Comparison of ENCODE assay signal across 25 mouse cellular contexts in genomic region chr1:179634159-179634558, GRCm38 (mm10). TPM values are rescaled to one million over a fixed set of nuclear protein-coding genes. Genes with fewer than 3 reads are reported as not detected.
DNase-seq lines count a peak whose midpoint lies in the region; ATAC-seq and TF ChIP-seq lines count a peak whose summit lies in the region.
"Had no signal": no experiment of that assay in that cellular context is flagged by ENCODE, and none has a peak within 500 bp of the region (broad histone marks: within the 10 kb centered on the region; RNA-seq: fewer than 3 reads in every experiment).

No protein-coding gene starts in this region.

- WGBS in hindbrain, postnatal 0 days: 83% methylated on average over 3 of the region's 3 CpGs
- WGBS in hindbrain, embryonic 16.5 days: 86% methylated on average over 3 of the region's 3 CpGs
- 75% methylated on average over 3 of the region's 3 CpGs for WGBS in lung, embryonic 14.5 days

- no peaks in the 10 kb centered on the region for H3K4me1 ChIP-seq in hindbrain, postnatal 0 days (ENCODE audit: insufficient read depth, low read length)
- H3K4me1 ChIP-seq in hindbrain, embryonic 16.5 days (ENCODE audit: control insufficient read depth, insufficient read depth, low read depth, low read length): no peaks in the 10 kb centered on the region
- no peaks in the 10 kb centered on the region for H3K4me1 ChIP-seq in lung, embryonic 14.5 days (ENCODE audit: insufficient read depth)
- H3K4me1 ChIP-seq: forebrain, embryonic 15.5 days; hindbrain, embryonic 12.5 days; limb, embryonic 13.5 days; liver, embryonic 15.5 days; neural tube, embryonic 12.5 days had no signal

- no peaks in the 10 kb centered on the region for H3K9me3 ChIP-seq in hindbrain, postnatal 0 days (ENCODE audit: low read length)
- H3K9me3 ChIP-seq in hindbrain, embryonic 16.5 days (ENCODE audit: control insufficient read depth, low read length): no peaks in the 10 kb centered on the region
- no peaks in the 10 kb centered on the region for H3K9me3 ChIP-seq in lung, embryonic 14.5 days (ENCODE audit: low read depth, low read length)
- H3K9me3 ChIP-seq: forebrain, embryonic 15.5 days; hindbrain, embryonic 12.5 days; limb, embryonic 13.5 days; liver, embryonic 15.5 days; midbrain, embryonic 12.5 days; neural tube, embryonic 12.5 days had no signal

- ATAC-seq in hindbrain, postnatal 0 days: no peak
- ATAC-seq in hindbrain, embryonic 16.5 days: no peak
- no peak for ATAC-seq in lung, embryonic 14.5 days (ENCODE audit: insufficient read depth)
- ATAC-seq: CD4-positive, CD25-positive, alpha-beta regulatory T cell, adult 4 months; forebrain, embryonic 15.5 days; inflammation-experienced regulatory T-cells, adult 6 months had no signal

- no peak overlapping the region for H3K27ac ChIP-seq in hindbrain, postnatal 0 days
- H3K27ac ChIP-seq in hindbrain, embryonic 16.5 days (ENCODE audit: low read depth, low read length): no peak overlapping the region
- no peak overlapping the region for H3K27ac ChIP-seq in lung, embryonic 14.5 days (ENCODE audit: low read depth)
- H3K27ac ChIP-seq: forebrain, embryonic 15.5 days; hindbrain, embryonic 12.5 days; limb, embryonic 13.5 days; liver, embryonic 15.5 days; midbrain, embryonic 12.5 days; neural tube, embryonic 12.5 days had no signal

- no peaks in the 10 kb centered on the region for H3K36me3 ChIP-seq in hindbrain, postnatal 0 days (ENCODE audit: insufficient read depth, low read length)
- no peaks in the 10 kb centered on the region for H3K36me3 ChIP-seq in hindbrain, embryonic 16.5 days (ENCODE audit: control insufficient read depth, insufficient read depth, low read length)
- no peaks in the 10 kb centered on the region for H3K36me3 ChIP-seq in lung, embryonic 14.5 days (ENCODE audit: insufficient read depth)
- H3K36me3 ChIP-seq: forebrain, embryonic 15.5 days; hindbrain, embryonic 12.5 days; limb, embryonic 13.5 days; liver, embryonic 15.5 days; midbrain, embryonic 12.5 days; neural tube, embryonic 12.5 days had no signal

- TF ChIP-seq POLR2A in brain, embryonic 14.5 days (IDR thresholded peaks at IDR 0.05; ENCODE audit: borderline replicate concordance, extremely low read depth, insufficient read depth, insufficient read length, poor library complexity, severe bottlenecking): no peak

- H3K4me3 ChIP-seq in hindbrain, postnatal 0 days (ENCODE audit: low read length): no peak overlapping the region
- no peak overlapping the region for H3K4me3 ChIP-seq in hindbrain, embryonic 16.5 days (ENCODE audit: low read length)
- no peak overlapping the region for H3K4me3 ChIP-seq in lung, embryonic 14.5 days (ENCODE audit: low read depth, low read length)
- H3K4me3 ChIP-seq: forebrain, embryonic 15.5 days; hindbrain, embryonic 12.5 days; limb, embryonic 13.5 days; liver, embryonic 15.5 days; midbrain, embryonic 12.5 days; neural tube, embryonic 12.5 days had no signal

- no peak overlapping the region for H3K9ac ChIP-seq in hindbrain, postnatal 0 days (replicated peaks; ENCODE audit: low read length)
- no peak overlapping the region for H3K9ac ChIP-seq in hindbrain, embryonic 16.5 days (ENCODE audit: low read depth, low read length)
- H3K9ac ChIP-seq in lung, embryonic 14.5 days: no peak overlapping the region
- H3K9ac ChIP-seq: forebrain, embryonic 15.5 days; hindbrain, embryonic 12.5 days; limb, embryonic 13.5 days; liver, embryonic 15.5 days; midbrain, embryonic 12.5 days; neural tube, embryonic 12.5 days had no signal

- DNase-seq in adrenal gland, postnatal 14 days: peak; percentile 39
- DNase-seq in adrenal gland, adult 18-20 months (ENCODE audit: low spot score in 2 of 2): no peak
- no peak for DNase-seq in hindbrain, postnatal 0 days (ENCODE audit: low spot score)
- no peak for DNase-seq in lung, embryonic 14.5 days
- no peak for DNase-seq in lung, postnatal 25 days (ENCODE audit: low spot score)
- no peak for DNase-seq in brain, embryonic 14.5 days (ENCODE audit: low read depth)
- no peak for DNase-seq in thymus, postnatal 10 days (ENCODE audit: low spot score in 2 of 2)
- DNase-seq: cerebellum, adult 2 months; cerebellum, postnatal 36 days; gastrocnemius, postnatal 14 days; heart, adult 18-20 months; kidney, postnatal 14 days; layer of hippocampus, postnatal 36 days; right cerebral cortex, postnatal 25 days; spleen, adult 18-20 months; thymus, adult 18-20 months had no signal

- no peak overlapping the region for H3K4me2 ChIP-seq in hindbrain, postnatal 0 days (ENCODE audit: low read depth, low read length)
- H3K4me2 ChIP-seq in hindbrain, embryonic 16.5 days (ENCODE audit: low read length): no peak overlapping the region
- no peak overlapping the region for H3K4me2 ChIP-seq in lung, embryonic 14.5 days
- H3K4me2 ChIP-seq: forebrain, embryonic 15.5 days; hindbrain, embryonic 12.5 days; limb, embryonic 13.5 days; liver, embryonic 15.5 days; midbrain, embryonic 12.5 days; neural tube, embryonic 12.5 days had no signal

- peak; percentile 36; the same call in 1 of the 2 replicates for TF ChIP-seq CTCF in hindbrain, postnatal 0 days (IDR thresholded peaks at IDR 0.05; ENCODE audit: low read depth)
- peak; percentile 14; the same call in 1 of the 2 replicates for TF ChIP-seq CTCF in lung, embryonic 14.5 days (IDR thresholded peaks at IDR 0.05; ENCODE audit: low read depth)
- peak; percentile 15; the same call in 1 of the 2 replicates for TF ChIP-seq CTCF in brain, embryonic 14.5 days (IDR thresholded peaks at IDR 0.05; ENCODE audit: borderline replicate concordance, extremely low read depth, insufficient read depth, insufficient read length)

- no peaks in the 10 kb centered on the region for H3K27me3 ChIP-seq in hindbrain, postnatal 0 days (ENCODE audit: insufficient read depth, low read length)
- no peaks in the 10 kb centered on the region for H3K27me3 ChIP-seq in hindbrain, embryonic 16.5 days (replicated peaks; ENCODE audit: control insufficient read depth, insufficient read depth, low read length)
- H3K27me3 ChIP-seq in lung, embryonic 14.5 days (ENCODE audit: insufficient read depth, low read length): no peaks in the 10 kb centered on the region
- H3K27me3 ChIP-seq: forebrain, embryonic 15.5 days; hindbrain, embryonic 12.5 days; limb, embryonic 13.5 days; liver, embryonic 15.5 days; midbrain, embryonic 12.5 days; neural tube, embryonic 12.5 days had no signal

RNA-seq across cellular contexts. Expression of gene Sccpdh, which starts 33.9 kb away (rescaled TPM):
- total RNA-seq in adrenal gland, postnatal 14 days (2021): 29.0 and 33.3 TPM in 2 replicates
- 10 to 100 TPM; 39.7 to 42.1 TPM for total RNA-seq in adrenal gland, adult 18-20 months (2021)
- total RNA-seq in hindbrain, postnatal 0 days (2014; rRNA removed): 63.8 and 87.3 TPM in 2 replicates
- 183 and 187 TPM in 2 replicates for polyA plus RNA-seq in hindbrain, postnatal 0 days (2015; fragmentation: Nextera tagmentation; extraction: Ambion mirVana)
- 177 and 191 TPM in 2 replicates for polyA plus RNA-seq in hindbrain, embryonic 16.5 days (2015; fragmentation: Nextera tagmentation; extraction: Ambion mirVana)
- polyA plus RNA-seq in lung, embryonic 14.5 days (2014; fragmentation: Nextera tagmentation; extraction: Ambion mirVana): 69.9 and 71.3 TPM in 2 replicates
- 58.7 and 65.0 TPM in 2 replicates for polyA plus RNA-seq in brain, embryonic 14.5 days (2012; rRNA removed)
